Mouse (Mus musculus): ENCODE results near the gene Lcmt1.
A peak's percentile ranks its signal among the peaks of the same experiment; 100 is the strongest.

Lcmt1 gene

GRCm38 (mm10) chr7:123398828-123399227, 29.2 kb downstream of the Lcmt1 start:
- DNase-seq (ENCODE audit: low spot score in 2 of 2) = peak in 1 of 2 experiments; percentile 54

- no peak for DNase-seq (ENCODE audit: low spot score in 2 of 2)
Observed at GRCm38 (mm10) chr7:123399286-123399685, 29.7 kb downstream of the Lcmt1 start.

- DNase-seq (ENCODE audit: low spot score in 2 of 2) = no peak
Observed at GRCm38 (mm10) chr7:123401121-123401520, 31.5 kb downstream of the Lcmt1 start.

- DNase-seq (ENCODE audit: low spot score in 2 of 2) = no peak
Observed at GRCm38 (mm10) chr7:123404198-123404597, 34.6 kb downstream of the Lcmt1 start.

- no peak for DNase-seq (ENCODE audit: low spot score in 2 of 2)
Observed at GRCm38 (mm10) chr7:123405619-123406018, 36.0 kb downstream of the Lcmt1 start.

- no peak for DNase-seq (ENCODE audit: low spot score in 2 of 2)
Observed at GRCm38 (mm10) chr7:123406988-123407387, 37.4 kb downstream of the Lcmt1 start.

GRCm38 (mm10) chr7:123410502-123410901, 40.9 kb downstream of the Lcmt1 start:
- no peak for DNase-seq (ENCODE audit: low spot score in 2 of 2)

- DNase-seq (ENCODE audit: low spot score in 2 of 2) = peak; percentile 42 to 64
Observed at GRCm38 (mm10) chr7:123411109-123411508, 41.5 kb downstream of the Lcmt1 start.

GRCm38 (mm10) chr7:123412143-123412542, 42.6 kb downstream of the Lcmt1 start:
- no peak for DNase-seq (ENCODE audit: low spot score in 2 of 2)

GRCm38 (mm10) chr7:123416803-123417202, 47.2 kb downstream of the Lcmt1 start:
- DNase-seq (ENCODE audit: low spot score in 2 of 2) = no peak

- DNase-seq (ENCODE audit: low spot score in 2 of 2) = no peak
Observed at GRCm38 (mm10) chr7:123417661-123418060, 48.1 kb downstream of the Lcmt1 start.

GRCm38 (mm10) chr7:123419984-123420383, 50.4 kb downstream of the Lcmt1 start:
- no peak for DNase-seq (ENCODE audit: low spot score in 2 of 2)

- no peak for DNase-seq (ENCODE audit: low spot score in 2 of 2)
Observed at GRCm38 (mm10) chr7:123421958-123422357, 52.4 kb downstream of the Lcmt1 start.

GRCm38 (mm10) chr7:123424281-123424680, 54.7 kb downstream of the Lcmt1 start:
- no peak for DNase-seq (ENCODE audit: low spot score in 2 of 2)

GRCm38 (mm10) chr7:123425134-123425757, 55.7 kb downstream of the Lcmt1 start:
- DNase-seq (ENCODE audit: low spot score in 2 of 2) = no peak

GRCm38 (mm10) chr7:123429624-123430410, 60.2 kb downstream of the Lcmt1 start:
- DNase-seq (ENCODE audit: low spot score in 2 of 2) = no peak

GRCm38 (mm10) chr7:123430411-123430705, 60.8 kb downstream of the Lcmt1 start:
- DNase-seq (ENCODE audit: low spot score in 2 of 2) = no peak

GRCm38 (mm10) chr7:123431206-123431605, 61.6 kb downstream of the Lcmt1 start:
- DNase-seq (ENCODE audit: low spot score in 2 of 2) = no peak

- no peak for DNase-seq (ENCODE audit: low spot score in 2 of 2)
Observed at GRCm38 (mm10) chr7:123442079-123442478, 72.5 kb downstream of the Lcmt1 start.

GRCm38 (mm10) chr7:123448794-123449193, 79.2 kb downstream of the Lcmt1 start:
- no peak for DNase-seq (ENCODE audit: low spot score in 2 of 2)

GRCm38 (mm10) chr7:123449676-123450075, 80.1 kb downstream of the Lcmt1 start:
- no peak for DNase-seq (ENCODE audit: low spot score in 2 of 2)

- no peak for DNase-seq (ENCODE audit: low spot score in 2 of 2)
Observed at GRCm38 (mm10) chr7:123450515-123450914, 80.9 kb downstream of the Lcmt1 start.

- no peak for DNase-seq (ENCODE audit: low spot score in 2 of 2)
Observed at GRCm38 (mm10) chr7:123452551-123452950, 83.0 kb downstream of the Lcmt1 start.

Measured in left cerebral cortex, adult 9 months (tissue).